Mouse (Mus musculus): ENCODE measurements at regions not wholly inside any gene's neighbourhood (a gene's known extent, or its start where the extent isn't known, plus 50 kb on each side); places are given as distances from the start of the nearest gene placed in this dataset.

GRCm38 (mm10) chr13:57212251-57212650 lies 316.5 kb upstream of the Trpc7 start:
- H3K9ac ChIP-seq (ENCODE audit: low read depth, low read length): no peak overlapping the region
- peaks cover 4% of the 10 kb centered on the region; the same call in 1 of the 2 replicates for H3K4me1 ChIP-seq (ENCODE audit: control insufficient read depth, insufficient read depth, low read length)
- H3K9me3 ChIP-seq (replicated peaks; ENCODE audit: control insufficient read depth, low read length): no peaks in the 10 kb centered on the region
- no peak overlapping the region for H3K4me2 ChIP-seq
- no peak overlapping the region for H3K4me3 ChIP-seq (ENCODE audit: low read depth, low read length)
- 71% methylated on average over 1 of the region's 1 CpGs for WGBS (ENCODE audit: insufficient replicate concordance)
- H3K36me3 ChIP-seq (ENCODE audit: control insufficient read depth, insufficient read depth, low read length): no peaks in the 10 kb centered on the region
- ATAC-seq (replicated peaks; ENCODE audit: insufficient number of reproducible peaks, low FRiP score, low TSS enrichment): no peak
- H3K27ac ChIP-seq (ENCODE audit: low read depth, low read length): no peak overlapping the region
- no peaks in the 10 kb centered on the region for H3K27me3 ChIP-seq (ENCODE audit: control insufficient read depth, insufficient read depth, low read length)

DNA sequence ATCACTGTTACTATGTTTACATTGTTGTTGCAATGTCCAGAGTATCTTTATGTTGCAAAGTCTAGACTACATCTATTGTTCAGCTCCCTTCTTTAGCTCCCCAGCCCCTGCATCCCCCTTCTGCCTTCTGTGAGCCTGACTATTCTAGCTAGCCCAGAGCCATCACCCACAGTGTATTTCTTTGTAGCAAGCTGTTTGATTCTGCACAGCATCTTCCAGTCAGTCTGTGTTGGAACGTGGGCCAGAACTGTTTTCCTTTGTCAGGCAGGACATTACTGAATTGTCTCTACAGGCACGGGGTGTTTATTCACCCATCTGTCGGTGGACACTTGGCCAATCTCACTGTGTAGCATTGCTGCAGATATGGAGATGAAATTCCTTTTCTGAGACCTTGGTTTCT lies 295.4 kb upstream of the Trpc7 start:
- Histone ChIP-seq H3K4me1 (ENCODE audit: control insufficient read depth, insufficient read depth, low read length) (no peaks in the 10 kb centered on the region), H3K36me3 (ENCODE audit: control insufficient read depth, insufficient read depth, low read length) (no peaks in the 10 kb centered on the region), H3K27ac (ENCODE audit: low read depth, low read length) (no peak overlapping the region), H3K27me3 (ENCODE audit: control insufficient read depth, insufficient read depth, low read length) (no peaks in the 10 kb centered on the region), H3K4me3 (ENCODE audit: low read depth, low read length) (no peak overlapping the region), H3K9me3 (replicated peaks; ENCODE audit: control insufficient read depth, low read length) (no peaks in the 10 kb centered on the region), H3K9ac (ENCODE audit: low read depth, low read length) (no peak overlapping the region), H3K4me2 (no peak overlapping the region)
- WGBS (ENCODE audit: insufficient replicate concordance): 54% methylated on average over 3 of the region's 3 CpGs
- ATAC-seq (replicated peaks; ENCODE audit: insufficient number of reproducible peaks, low FRiP score, low TSS enrichment): no peak

GRCm38 (mm10) chr13:57189246-57189645 lies 293.5 kb upstream of the Trpc7 start:
- Histone ChIP-seq H3K4me2 (no peak overlapping the region), H3K9ac (ENCODE audit: low read depth, low read length) (no peak overlapping the region), H3K36me3 (ENCODE audit: control insufficient read depth, insufficient read depth, low read length) (no peaks in the 10 kb centered on the region), H3K4me1 (ENCODE audit: control insufficient read depth, insufficient read depth, low read length) (no peaks in the 10 kb centered on the region), H3K27me3 (ENCODE audit: control insufficient read depth, insufficient read depth, low read length) (no peaks in the 10 kb centered on the region), H3K4me3 (ENCODE audit: low read depth, low read length) (no peak overlapping the region), H3K9me3 (replicated peaks; ENCODE audit: control insufficient read depth, low read length) (no peaks in the 10 kb centered on the region), H3K27ac (ENCODE audit: low read depth, low read length) (no peak overlapping the region)
- no peak for ATAC-seq (replicated peaks; ENCODE audit: insufficient number of reproducible peaks, low FRiP score, low TSS enrichment)
- 57% methylated on average over 3 of the region's 3 CpGs for WGBS (ENCODE audit: insufficient replicate concordance)

- Histone ChIP-seq H3K27me3 (ENCODE audit: control insufficient read depth, insufficient read depth, low read length) (no peaks in the 10 kb centered on the region), H3K9ac (ENCODE audit: low read depth, low read length) (no peak overlapping the region), H3K36me3 (ENCODE audit: control insufficient read depth, insufficient read depth, low read length) (no peaks in the 10 kb centered on the region), H3K27ac (ENCODE audit: low read depth, low read length) (no peak overlapping the region), H3K9me3 (replicated peaks; ENCODE audit: control insufficient read depth, low read length) (no peaks in the 10 kb centered on the region), H3K4me1 (ENCODE audit: control insufficient read depth, insufficient read depth, low read length) (no peaks in the 10 kb centered on the region), H3K4me3 (ENCODE audit: low read depth, low read length) (no peak overlapping the region), H3K4me2 (no peak overlapping the region)
- ATAC-seq (replicated peaks; ENCODE audit: insufficient number of reproducible peaks, low FRiP score, low TSS enrichment): no peak
- 64% methylated on average over 2 of the region's 2 CpGs for WGBS (ENCODE audit: insufficient replicate concordance)
Measured at GRCm38 (mm10) chr13:57186168-57186567, 290.4 kb upstream of the Trpc7 start.

- WGBS (ENCODE audit: insufficient replicate concordance): 55% methylated on average over 3 of the region's 3 CpGs
- Histone ChIP-seq H3K4me1 (ENCODE audit: control insufficient read depth, insufficient read depth, low read length) (no peaks in the 10 kb centered on the region), H3K9me3 (replicated peaks; ENCODE audit: control insufficient read depth, low read length) (no peaks in the 10 kb centered on the region), H3K36me3 (ENCODE audit: control insufficient read depth, insufficient read depth, low read length) (no peaks in the 10 kb centered on the region), H3K27ac (ENCODE audit: low read depth, low read length) (no peak overlapping the region), H3K4me3 (ENCODE audit: low read depth, low read length) (no peak overlapping the region), H3K4me2 (no peak overlapping the region), H3K9ac (ENCODE audit: low read depth, low read length) (no peak overlapping the region), H3K27me3 (ENCODE audit: control insufficient read depth, insufficient read depth, low read length) (no peaks in the 10 kb centered on the region)
- ATAC-seq (replicated peaks; ENCODE audit: insufficient number of reproducible peaks, low FRiP score, low TSS enrichment): no peak
Measured at GRCm38 (mm10) chr13:57170180-57170579, 274.4 kb upstream of the Trpc7 start.

- no peaks in the 10 kb centered on the region for H3K36me3 ChIP-seq (ENCODE audit: control insufficient read depth, insufficient read depth, low read length)
- no peak overlapping the region for H3K4me3 ChIP-seq (ENCODE audit: low read depth, low read length)
- no peaks in the 10 kb centered on the region for H3K27me3 ChIP-seq (ENCODE audit: control insufficient read depth, insufficient read depth, low read length)
- H3K9me3 ChIP-seq (replicated peaks; ENCODE audit: control insufficient read depth, low read length): no peaks in the 10 kb centered on the region
- H3K4me1 ChIP-seq (ENCODE audit: control insufficient read depth, insufficient read depth, low read length): no peaks in the 10 kb centered on the region
- no peak for ATAC-seq (replicated peaks; ENCODE audit: insufficient number of reproducible peaks, low FRiP score, low TSS enrichment)
- H3K4me2 ChIP-seq: no peak overlapping the region
- H3K27ac ChIP-seq (ENCODE audit: low read depth, low read length): no peak overlapping the region
- WGBS (ENCODE audit: insufficient replicate concordance): 83% methylated on average over 2 of the region's 2 CpGs
- no peak overlapping the region for H3K9ac ChIP-seq (ENCODE audit: low read depth, low read length)
Measured at GRCm38 (mm10) chr13:57169621-57170020, 273.8 kb upstream of the Trpc7 start.

- Histone ChIP-seq H3K4me2 (no peak overlapping the region), H3K4me1 (ENCODE audit: control insufficient read depth, insufficient read depth, low read length) (no peaks in the 10 kb centered on the region), H3K9ac (ENCODE audit: low read depth, low read length) (no peak overlapping the region), H3K27ac (ENCODE audit: low read depth, low read length) (no peak overlapping the region), H3K9me3 (replicated peaks; ENCODE audit: control insufficient read depth, low read length) (no peaks in the 10 kb centered on the region), H3K4me3 (ENCODE audit: low read depth, low read length) (no peak overlapping the region), H3K36me3 (ENCODE audit: control insufficient read depth, insufficient read depth, low read length) (no peaks in the 10 kb centered on the region), H3K27me3 (ENCODE audit: control insufficient read depth, insufficient read depth, low read length) (no peaks in the 10 kb centered on the region)
- no peak for ATAC-seq (replicated peaks; ENCODE audit: insufficient number of reproducible peaks, low FRiP score, low TSS enrichment)
- 83% methylated on average over 2 of the region's 2 CpGs for WGBS (ENCODE audit: insufficient replicate concordance)
Measured at GRCm38 (mm10) chr13:57165367-57165766, 269.6 kb upstream of the Trpc7 start.

GRCm38 (mm10) chr13:57152787-57153186 lies 257.0 kb upstream of the Trpc7 start:
- H3K27me3 ChIP-seq (ENCODE audit: control insufficient read depth, insufficient read depth, low read length): no peaks in the 10 kb centered on the region
- H3K9ac ChIP-seq (ENCODE audit: low read depth, low read length): no peak overlapping the region
- WGBS (ENCODE audit: insufficient replicate concordance): 70% methylated on average over 5 of the region's 5 CpGs
- no peak overlapping the region for H3K4me3 ChIP-seq (ENCODE audit: low read depth, low read length)
- no peak overlapping the region for H3K4me2 ChIP-seq
- no peak overlapping the region for H3K27ac ChIP-seq (ENCODE audit: low read depth, low read length)
- no peak for ATAC-seq (replicated peaks; ENCODE audit: insufficient number of reproducible peaks, low FRiP score, low TSS enrichment)
- no peaks in the 10 kb centered on the region for H3K9me3 ChIP-seq (replicated peaks; ENCODE audit: control insufficient read depth, low read length)
- no peaks in the 10 kb centered on the region for H3K4me1 ChIP-seq (ENCODE audit: control insufficient read depth, insufficient read depth, low read length)
- no peaks in the 10 kb centered on the region for H3K36me3 ChIP-seq (ENCODE audit: control insufficient read depth, insufficient read depth, low read length)

DNA sequence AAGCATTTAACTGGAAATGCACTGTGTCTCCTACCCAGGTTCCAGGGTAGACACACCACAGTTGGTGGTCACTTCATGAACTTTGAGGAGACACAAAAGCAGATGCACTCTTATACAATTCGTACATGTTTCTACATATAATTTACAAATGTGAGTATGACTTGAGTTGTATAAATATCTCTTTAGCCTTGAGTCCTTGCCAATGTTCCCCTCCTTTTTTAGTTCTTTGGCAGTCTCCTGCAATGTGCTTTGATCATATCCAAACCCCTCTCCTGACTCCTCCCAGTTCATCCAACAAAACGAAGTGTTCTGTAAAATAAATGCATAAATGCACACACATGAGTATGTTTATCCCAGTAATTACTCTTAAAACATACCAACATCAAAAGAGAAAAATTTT lies 251.8 kb upstream of the Trpc7 start:
- 76% methylated on average over 2 of the region's 2 CpGs for WGBS (ENCODE audit: insufficient replicate concordance)

More for the DNA sequence above, 251.8 kb upstream of the Trpc7 start:
- Histone ChIP-seq H3K4me2 (no peak overlapping the region), H3K27me3 (ENCODE audit: control insufficient read depth, insufficient read depth, low read length) (no peaks in the 10 kb centered on the region), H3K4me1 (ENCODE audit: control insufficient read depth, insufficient read depth, low read length) (no peaks in the 10 kb centered on the region), H3K9me3 (replicated peaks; ENCODE audit: control insufficient read depth, low read length) (no peaks in the 10 kb centered on the region), H3K36me3 (ENCODE audit: control insufficient read depth, insufficient read depth, low read length) (no peaks in the 10 kb centered on the region), H3K27ac (ENCODE audit: low read depth, low read length) (no peak overlapping the region), H3K4me3 (ENCODE audit: low read depth, low read length) (no peak overlapping the region), H3K9ac (ENCODE audit: low read depth, low read length) (no peak overlapping the region)
- no peak for ATAC-seq (replicated peaks; ENCODE audit: insufficient number of reproducible peaks, low FRiP score, low TSS enrichment)

Measured in heart, embryonic 11.5 days (tissue).